Mouse (Mus musculus) adrenal gland, postnatal 0 days (tissue): ENCODE data around the gene Abcf2. TPM values are rescaled to one million over a fixed set of nuclear protein-coding genes. Genes with fewer than 3 reads are reported as not detected.

Experiments
- microRNA-seq: library from miRNA; unstranded; fragments of <30 nt; microRNA quantifications from one replicate; pipeline ENCODE4, GENCODE M21; 2016; ENCODE audit warnings: borderline replicate concordance; ENCODE audit not compliant: insufficient number of aligned reads
- polyA plus RNA-seq: library from polyadenylated mRNA; unstranded; fragments of >200 nt; fragmentation: Nextera tagmentation; extraction: Ambion mirVana; gene quantifications from 2 replicates; pipeline ENCODE4 v1.2.1, GENCODE M21; 2015

Abcf2 gene
- polyA plus RNA-seq: 36.0 and 57.3 TPM in 2 replicates

DNA sequence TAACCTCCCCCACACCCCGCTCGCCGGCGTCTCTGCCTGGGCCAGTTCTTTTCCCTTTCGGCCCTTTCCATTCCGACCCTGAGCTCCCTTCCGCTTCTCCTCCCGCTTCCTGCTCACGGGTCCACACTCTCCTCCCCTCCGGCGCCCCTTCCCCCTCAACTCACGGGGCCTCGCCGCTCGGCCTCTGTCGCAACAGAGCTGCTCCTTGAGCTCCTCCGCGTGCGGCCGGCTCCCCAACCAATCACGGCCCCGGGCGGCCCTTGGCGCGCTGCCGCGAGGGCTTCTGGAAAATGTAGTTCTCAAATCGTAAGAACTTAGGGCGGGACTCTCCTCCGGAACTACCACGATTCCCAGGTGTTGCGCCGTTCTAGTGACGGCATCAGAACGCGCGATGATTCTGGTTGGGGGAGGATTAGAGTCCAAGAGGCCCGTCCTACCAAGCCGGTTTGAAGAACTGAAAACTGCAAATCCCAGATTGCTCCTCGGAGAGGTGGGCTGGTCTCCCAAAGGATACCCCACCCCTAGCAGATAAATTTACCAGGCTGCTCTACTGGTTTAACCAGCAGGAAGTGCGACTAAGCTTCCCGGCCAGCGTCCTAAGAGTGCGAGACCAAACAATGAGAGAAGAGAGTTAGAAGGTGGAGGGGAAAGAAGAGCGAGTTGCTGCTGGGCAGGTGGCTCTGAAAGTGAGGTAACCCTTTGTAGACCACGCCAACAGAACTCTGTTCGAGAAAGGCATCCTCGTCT is at the start of gene Abcf2:
Abcf2 (minus strand) TSS at position 285 of the 747 bp plus-strand sequence.

GRCm38 (mm10) chr5:24623986-24624821 is 46.9 kb upstream of the Abcf2 start, which contains the start of gene Smarcd3:
Gene Smarcd3 (minus strand): TSS chr5:24624411.

DNA sequence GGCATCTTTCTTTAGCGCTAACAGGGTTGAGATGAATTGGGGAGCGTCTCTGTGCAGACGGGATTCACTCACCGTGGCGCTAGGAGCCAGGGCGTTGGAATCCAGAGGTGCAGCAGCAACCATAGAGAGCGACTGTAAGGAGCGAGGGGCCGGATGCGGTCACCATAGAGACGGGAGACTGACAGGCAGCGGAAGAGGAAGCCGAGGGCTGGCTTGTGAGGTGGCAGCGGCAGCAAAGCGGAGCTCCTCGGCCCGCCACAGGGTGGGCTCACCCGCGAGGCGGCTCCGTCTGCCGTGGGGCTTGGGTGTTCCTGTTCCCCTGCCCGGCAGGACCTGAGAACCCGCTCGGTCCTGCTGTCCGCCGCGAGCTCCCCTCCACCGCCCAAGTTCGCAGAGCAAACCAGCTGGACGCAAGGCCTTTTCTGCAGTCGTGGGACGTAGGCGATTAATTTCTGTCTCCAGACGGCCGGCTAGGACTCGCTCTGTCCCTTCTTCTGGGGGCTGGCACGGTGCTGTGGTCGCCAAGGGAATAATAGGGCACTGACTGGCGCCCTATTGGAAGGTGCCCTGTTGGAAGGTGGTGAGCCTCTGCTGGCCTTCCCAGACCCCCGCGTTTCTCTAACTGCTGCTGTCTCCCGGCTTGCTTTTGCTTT is 9.4 kb upstream of the Abcf2 start, which contains the start of gene Chpf2:
Chpf2 (plus strand) TSS at position 195 of the 653 bp plus-strand sequence.

GRCm38 (mm10) chr5:24556709-24557108 is 20.6 kb downstream of the Abcf2 start, which contains the start of gene 4931409K22Rik:
Gene 4931409K22Rik (minus strand): TSS chr5:24556809.

GRCm38 (mm10) chr5:24540387-24541143 is 36.7 kb downstream of the Abcf2 start, which contains the start of gene Asb10:
Gene Asb10 (minus strand): TSS chr5:24540978.

GRCm38 (mm10) chr5:24526889-24527230 is 50.4 kb downstream of the Abcf2 start, which contains the start of gene Gbx1:
Gene Gbx1 (minus strand): TSS chr5:24527202.

Small RNAs within 50 kb of the gene (microRNA-seq; reads per million reads assigned to microRNA genes)
- 406 reads per million, percentile 63 among the genes with 10 or more reads in this experiment for gene Mir671

Other genes with a start within 250 kb of the Abcf2 start
- gene Kcnh2, start 225.9 kb downstream of the Abcf2 start, polyA plus RNA-seq: 7.7 and 11.6 TPM in 2 replicates
- 2.4 and 3.8 TPM in 2 replicates for gene Nos3, start 212.7 kb downstream of the Abcf2 start, polyA plus RNA-seq
- 0.52 and 0.80 TPM in 2 replicates for gene Atg9b, start 185.3 kb downstream of the Abcf2 start, polyA plus RNA-seq
- gene Abcb8, start 183.8 kb downstream of the Abcf2 start, polyA plus RNA-seq: 23.5 and 43.7 TPM in 2 replicates
- 0.18 TPM in 1 of 2 replicates, not detected in the other for gene Asic3, start 164.1 kb downstream of the Abcf2 start, polyA plus RNA-seq
- gene Cdk5, start 153.9 kb downstream of the Abcf2 start, polyA plus RNA-seq: 45.8 and 46.7 TPM in 2 replicates
- 12.8 and 17.3 TPM in 2 replicates for gene Slc4a2, start 153.6 kb downstream of the Abcf2 start, polyA plus RNA-seq
- 61.0 and 77.2 TPM in 2 replicates for gene Fastk, start 132.2 kb downstream of the Abcf2 start, polyA plus RNA-seq
- 16.0 and 18.8 TPM in 2 replicates for gene Tmub1, start 129.6 kb downstream of the Abcf2 start, polyA plus RNA-seq
- 32.3 TPM in 2 replicates for gene Agap3, start 125.3 kb downstream of the Abcf2 start, polyA plus RNA-seq
- gene Gbx1, start 50.3 kb downstream of the Abcf2 start, polyA plus RNA-seq: 0.05 TPM in 1 of 2 replicates, not detected in the other
- gene Asb10, start 36.5 kb downstream of the Abcf2 start, polyA plus RNA-seq: 0.47 and 1.9 TPM in 2 replicates
- 0.06 TPM in 1 of 2 replicates, not detected in the other for gene 4931409K22Rik, start 20.7 kb downstream of the Abcf2 start, polyA plus RNA-seq
- gene Chpf2, start 9.3 kb upstream of the Abcf2 start, polyA plus RNA-seq: 21.4 and 39.4 TPM in 2 replicates
- 14.8 and 15.4 TPM in 2 replicates for gene Smarcd3, start 46.9 kb upstream of the Abcf2 start, polyA plus RNA-seq
- 32.9 and 48.7 TPM in 2 replicates for gene Nub1, start 108.1 kb upstream of the Abcf2 start, polyA plus RNA-seq
- gene Wdr86, start 153.3 kb upstream of the Abcf2 start, polyA plus RNA-seq: 6.1 and 9.7 TPM in 2 replicates
- gene Crygn, start 180.5 kb upstream of the Abcf2 start, polyA plus RNA-seq: 4.6 and 6.3 TPM in 2 replicates